Mouse (Mus musculus) gastrocnemius, adult 2 months (tissue): Measurements from ENCODE around the gene Purb. TPM values are rescaled to one million over a fixed set of nuclear protein-coding genes. Genes with fewer than 3 reads are reported as not detected.
"Not testable (repeated sequence)": the region's sequence is repeated elsewhere in the genome, so short reads cannot be mapped to it uniquely, and the experiment has no call there.

ENCODE experiments used
- DNase-seq: peaks from one replicate; pipeline ENCODE4 v3.0.0; 2022
- H3K27ac ChIP-seq: fragments of 200-600 bp; 2 replicates; pipeline ENCODE4 v1.8.1; 2022; ENCODE audit warnings: mild to moderate bottlenecking
- H3K4me3 ChIP-seq: fragments of 200-600 bp; 2 replicates; pipeline ENCODE4 v1.8.1; 2022; ENCODE audit warnings: mild to moderate bottlenecking, moderate library complexity
- CTCF ChIP-seq: fragments of 200-600 bp; IDR thresholded peaks from 2 replicates; pipeline ENCODE4 v1.8.1; 2022; ENCODE audit warnings: antibody characterized with exemption, mild to moderate bottlenecking, moderate library complexity
- intact Hi-C: fragments of 180-260 bp; cut with DNase I; formaldehyde crosslinking; loops from one replicate; pipeline ENCODE4 v1.15.1; 2025
- total RNA-seq, 2 experiments: library from RNA; stranded (reverse); gene quantifications; 2 replicates each; pipeline ENCODE4 v1.2.3; 2021

Gene Purb
- total RNA-seq, 2 experiments from 2014 or later, result 19.9 to 23.5 TPM

- intact Hi-C loops, result no loop called here
- H3K4me3 ChIP-seq, result no peak overlapping the region
- no peak for DNase-seq
- no peak for TF ChIP-seq CTCF
- no peak overlapping the region for H3K27ac ChIP-seq
These were observed 4.5 kb upstream of the Purb start for GRCm38 (mm10) chr11:6480191-6480590.

DNA sequence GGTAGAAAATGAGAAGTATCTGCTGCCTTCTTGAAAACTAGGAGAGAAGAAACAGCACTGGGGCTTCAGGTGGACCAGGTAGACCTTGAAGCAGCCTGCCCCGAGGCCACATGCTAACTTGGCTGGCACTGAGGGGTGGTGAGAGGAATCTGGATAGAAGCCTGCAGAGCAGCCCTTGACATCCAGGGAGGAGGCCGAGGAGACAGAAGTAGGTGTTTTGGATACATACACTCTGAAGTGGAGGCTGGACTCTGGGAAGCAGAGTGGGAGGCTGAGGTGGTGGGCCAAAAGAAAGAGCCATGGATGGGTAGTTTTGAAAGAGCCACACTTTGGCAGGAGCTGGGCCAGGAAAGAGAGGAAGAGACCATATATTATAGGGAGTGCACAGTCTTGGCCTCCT, 3.5 kb upstream of the Purb start:
- TF ChIP-seq CTCF, result no peak
- no peak overlapping the region for H3K4me3 ChIP-seq
- no peak overlapping the region for H3K27ac ChIP-seq
- no peak for DNase-seq
- intact Hi-C loops, result loop anchor here (5.0 kb wide), 1 partner anchor 48 kb away; no protein-coding TSS in a partner anchor

GRCm38 (mm10) chr11:6477350-6477749, 1.6 kb upstream of the Purb start:
- H3K27ac ChIP-seq, result no peak overlapping the region
- DNase-seq, result no peak
- TF ChIP-seq CTCF, result no peak
- H3K4me3 ChIP-seq, result no peak overlapping the region
- intact Hi-C loops, result loop anchor here (5.0 kb wide), 1 partner anchor 50 kb away; no protein-coding TSS in a partner anchor

DNA sequence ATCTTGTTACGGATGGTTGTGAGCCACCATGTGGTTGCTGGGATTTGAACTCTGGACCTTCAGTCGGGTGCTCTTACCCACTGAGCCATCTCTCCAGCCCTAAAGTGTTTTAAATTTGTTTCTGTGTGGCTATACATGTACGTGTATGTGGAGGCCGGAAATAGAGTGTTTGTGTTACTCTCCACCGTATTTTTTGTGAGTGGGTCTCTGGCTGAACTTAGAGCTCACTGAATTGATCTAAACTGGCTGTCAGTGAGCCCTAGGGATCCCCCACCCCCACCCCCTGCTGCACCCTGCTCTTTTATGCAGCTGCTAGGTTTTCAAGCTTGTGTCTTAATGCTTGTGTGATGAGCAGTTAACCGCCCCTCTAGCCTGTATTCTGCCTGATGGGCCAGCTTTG, 1.2 kb upstream of the Purb start:
- peak overlapping the region; percentile 96; the same call in 1 of the 2 replicates for H3K4me3 ChIP-seq
- H3K27ac ChIP-seq, result peak overlapping the region; percentile 94; the same call in 1 of the 2 replicates
- no peak for DNase-seq
- TF ChIP-seq CTCF, result no peak
- intact Hi-C loops, result loop anchor here (5.0 kb wide), 1 partner anchor 50 kb away; no protein-coding TSS in a partner anchor

GRCm38 (mm10) chr11:6474874-6475731, 614 bp downstream of the Purb start:
- Histone ChIP-seq H3K4me3 (peak overlapping the region; percentile 96), H3K27ac (peak overlapping the region; percentile 94)
- intact Hi-C loops, result loop anchor here (2.0 to 5.0 kb wide), 2 partner anchors 30 to 52 kb away; partner anchors contain the start of gene H2afv
- DNase-seq, result peak; percentile 73
- TF ChIP-seq CTCF, result no peak; the same call in 1 of the 2 replicates

GRCm38 (mm10) chr11:6474381-6474780, 1.3 kb downstream of the Purb start:
- TF ChIP-seq CTCF, result no peak
- intact Hi-C loops, result loop anchor here (2.0 kb wide), 1 partner anchor 30 kb away; the partner anchor contains the start of gene H2afv

DNA sequence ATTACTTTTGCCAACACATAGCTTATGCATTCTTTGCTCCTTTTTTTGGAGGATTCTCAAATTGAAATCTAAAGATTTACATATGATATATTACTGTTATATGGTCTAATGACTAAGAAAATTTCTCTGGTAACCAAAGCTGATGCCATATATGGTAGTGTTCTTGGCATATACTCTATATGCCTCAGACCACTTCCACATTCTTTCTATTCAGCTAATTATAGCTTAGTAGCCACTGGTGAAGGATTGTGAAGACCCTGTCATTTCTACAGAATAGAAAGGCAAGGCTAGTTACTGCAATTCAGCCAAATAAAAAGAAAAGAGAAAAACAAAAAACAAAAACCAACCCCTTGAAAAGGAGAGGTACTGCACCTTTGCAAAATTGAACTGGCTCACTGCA, 3.6 kb downstream of the Purb start:
- TF ChIP-seq CTCF, result no peak
- intact Hi-C loops, result no loop called here
- peak overlapping the region; percentile 96 for H3K4me3 ChIP-seq
- peak overlapping the region; percentile 48; the same call in 1 of the 2 replicates for H3K27ac ChIP-seq
- DNase-seq, result no peak

More at GRCm38 (mm10) chr11:6474381-6474780, 1.3 kb downstream of the Purb start:
- Histone ChIP-seq H3K27ac (peak overlapping the region; percentile 94), H3K4me3 (peak overlapping the region; percentile 96)
- DNase-seq, result no peak

DNA sequence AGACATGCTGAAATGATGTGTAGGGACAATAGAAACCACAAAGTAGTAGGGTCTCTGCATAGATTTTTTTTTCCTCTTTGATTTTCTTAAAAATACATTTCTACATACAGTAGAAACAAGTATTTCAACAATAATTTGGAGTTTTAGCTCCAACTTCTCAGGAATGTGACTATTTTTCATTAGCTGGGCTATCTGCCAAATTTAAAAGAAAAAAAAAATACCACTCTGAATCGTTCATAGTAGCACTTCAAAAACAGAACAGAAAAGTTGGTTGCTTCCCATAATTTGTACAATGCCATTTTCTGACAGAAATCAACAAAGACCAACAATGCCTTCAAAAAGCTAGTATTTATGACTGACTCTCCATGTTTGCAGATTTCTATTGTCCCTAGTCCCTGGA, 4.2 kb downstream of the Purb start:
- TF ChIP-seq CTCF, result no peak
- intact Hi-C loops, result no loop called here
- Histone ChIP-seq H3K4me3 (peak overlapping the region; percentile 96), H3K27ac (peak overlapping the region; percentile 48; the same call in 1 of the 2 replicates)
- no peak for DNase-seq

- intact Hi-C loops, result no loop called here
- TF ChIP-seq CTCF, result no peak
- Histone ChIP-seq H3K4me3 (peak overlapping the region; percentile 96), H3K27ac (no peak overlapping the region)
- no peak for DNase-seq
These were observed 4.7 kb downstream of the Purb start for GRCm38 (mm10) chr11:6471054-6471453.

DNA sequence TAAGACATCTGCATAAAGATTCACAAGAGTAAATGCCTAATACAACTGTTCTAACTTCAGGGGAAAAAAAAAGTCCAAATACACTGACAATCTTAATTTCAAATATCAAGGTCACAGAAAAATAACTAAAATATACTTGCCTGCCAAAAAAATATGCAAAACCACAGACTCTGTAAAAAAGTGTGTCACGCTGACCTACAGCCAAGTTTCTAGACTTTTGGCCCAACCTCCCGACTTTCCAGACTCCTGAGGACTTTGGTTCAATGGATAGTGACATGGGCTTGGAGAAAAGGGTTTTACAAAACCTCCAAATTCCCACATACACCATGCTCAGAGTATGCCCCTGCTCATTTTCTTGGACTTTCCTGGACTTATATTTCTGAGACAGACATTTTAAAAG, 7.2 kb downstream of the Purb start:
- no peak for DNase-seq
- intact Hi-C loops, result no loop called here
- H3K4me3 ChIP-seq, result no peak overlapping the region
- H3K27ac ChIP-seq, result no peak overlapping the region
- no peak for TF ChIP-seq CTCF

DNA sequence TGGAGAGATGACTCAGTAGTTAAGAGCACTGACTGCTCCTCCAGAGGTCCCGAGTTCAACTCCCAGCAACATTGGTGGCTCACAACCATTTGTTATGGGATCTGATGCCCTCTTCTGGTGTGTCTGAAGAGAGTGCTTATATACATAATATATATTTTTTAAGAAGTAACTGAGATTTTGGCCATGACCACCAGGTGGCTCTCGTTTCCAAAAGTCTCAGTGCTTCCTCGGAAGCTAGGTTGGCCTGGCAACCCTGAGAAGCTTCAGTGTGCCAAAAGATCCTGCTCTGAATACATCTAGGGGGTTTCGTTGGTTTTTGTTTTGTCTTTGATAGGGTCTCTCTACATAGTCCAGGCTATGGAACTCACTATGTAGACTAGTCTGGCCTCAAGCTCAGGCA, 10.6 kb downstream of the Purb start:
- no peak overlapping the region for H3K4me3 ChIP-seq
- intact Hi-C loops, result loop anchor here (2.0 kb wide), 1 partner anchor 164 kb away; no protein-coding TSS in a partner anchor
- H3K27ac ChIP-seq, result no peak overlapping the region
- TF ChIP-seq CTCF, result peak; percentile 59
- peak; percentile 47 for DNase-seq

GRCm38 (mm10) chr11:6463159-6463837, 12.4 kb downstream of the Purb start:
- Histone ChIP-seq H3K4me3 (no peak overlapping the region), H3K27ac (no peak overlapping the region)
- intact Hi-C loops, result no loop called here
- TF ChIP-seq CTCF, result no peak
- no peak for DNase-seq

DNA sequence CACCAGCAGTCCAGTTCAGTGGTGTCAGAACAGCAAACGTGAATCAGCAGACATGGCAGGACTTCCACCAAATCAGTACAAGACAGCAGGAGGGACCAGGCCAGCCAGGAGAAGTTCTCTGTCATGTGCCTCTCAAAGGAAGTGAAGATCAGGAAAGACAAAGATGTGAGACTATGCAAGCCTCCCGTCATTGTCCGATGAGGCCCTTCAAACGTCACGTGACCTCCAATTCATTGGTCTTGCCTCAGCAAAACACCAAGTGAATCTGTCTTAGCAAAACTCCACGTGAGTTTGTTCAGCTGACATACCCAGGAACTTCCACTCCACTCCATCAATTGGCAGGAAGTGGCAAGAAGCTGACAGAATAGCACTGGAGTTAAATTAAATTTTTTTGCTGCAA, 19.6 kb downstream of the Purb start:
- intact Hi-C loops, result no loop called here
- Histone ChIP-seq H3K4me3 (no peak overlapping the region), H3K27ac (no peak overlapping the region)
- DNase-seq, result no peak
- TF ChIP-seq CTCF, result no peak

- H3K27ac ChIP-seq, H3K4me3 ChIP-seq, DNase-seq, intact Hi-C loops: not testable (repeated sequence)
These were observed 27.6 kb downstream of the Purb start for GRCm38 (mm10) chr11:6448155-6448554.
